Mouse (Mus musculus) hindbrain, embryonic 12.5 days (tissue): Measurements from ENCODE around the gene Hist1h2an. TPM values are rescaled to one million over a fixed set of nuclear protein-coding genes. Genes with fewer than 3 reads are reported as not detected.
A peak's percentile ranks its signal among the peaks of the same experiment; 100 is the strongest.
"Not testable (repeated sequence)": the region's sequence is repeated elsewhere in the genome, so short reads cannot be mapped to it uniquely, and the experiment has no call there.

Experiments used
- ATAC-seq: fragments of 200-750 bp; cut with Nextera tagmentation; 2 replicates; pipeline ENCODE4 v1.8.0; 2017; ENCODE audit warnings: moderate TSS enrichment; ENCODE audit not compliant: low FRiP score
- H3K27ac ChIP-seq: fragments of 300-500 bp; sonication (generic); 2 replicates; pipeline ENCODE4 v1.5.1; 2016; ENCODE audit warnings: mild to moderate bottlenecking
- H3K27me3 ChIP-seq: fragments of 300-500 bp; sonication (generic); 2 replicates; pipeline ENCODE4 v1.6.1; 2016; ENCODE audit warnings: mild to moderate bottlenecking
- H3K36me3 ChIP-seq: fragments of 300-500 bp; sonication (generic); 2 replicates; pipeline ENCODE4 v1.6.1; 2016; ENCODE audit warnings: mild to moderate bottlenecking
- H3K4me1 ChIP-seq: fragments of 300-500 bp; sonication (generic); 2 replicates; pipeline ENCODE4 v1.6.1; 2016
- H3K4me2 ChIP-seq: fragments of 300-500 bp; sonication (generic); replicated peaks from 2 replicates; pipeline ENCODE4 v1.6.1; 2016; ENCODE audit warnings: mild to moderate bottlenecking
- H3K4me3 ChIP-seq: fragments of 300-500 bp; sonication (generic); 2 replicates; pipeline ENCODE4 v1.5.1; 2016; ENCODE audit warnings: mild to moderate bottlenecking
- H3K9ac ChIP-seq: fragments of 300-500 bp; sonication (generic); 2 replicates; pipeline ENCODE4 v1.6.1; 2016; ENCODE audit warnings: mild to moderate bottlenecking, moderate library complexity
- H3K9me3 ChIP-seq: fragments of 300-500 bp; sonication (generic); replicated peaks from 2 replicates; pipeline ENCODE4 v1.6.1; 2016; ENCODE audit warnings: mild to moderate bottlenecking
- WGBS: fragments of 180-500 bp; shearing (Covaris S2); methylation state at CpG from one replicate; pipeline ENCODE4 v1.1.7; 2016; 5-methylcytosine and 5-hydroxymethylcytosine counted together
- polyA plus RNA-seq: library from polyadenylated mRNA; unstranded; fragments of >200 nt; fragmentation: Nextera tagmentation; extraction: Ambion mirVana; gene quantifications from 2 replicates; pipeline ENCODE4 v1.2.1, GENCODE M21; 2016

Gene Hist1h2an
- polyA plus RNA-seq: 5.2 TPM in 1 of 2 replicates, not detected in the other

- ATAC-seq: peak; percentile 97
- WGBS: under 1% methylated on average over 44 of the region's 63 CpGs
Measured at GRCm38 (mm10) chr13:21786899-21787629, at the start of gene Hist1h2an, which contains the start of gene Hist1h2bp. TSS of gene Hist1h2an (minus strand) at chr13:21787218. TSS of gene Hist1h2bp (plus strand) at chr13:21787461.

DNA sequence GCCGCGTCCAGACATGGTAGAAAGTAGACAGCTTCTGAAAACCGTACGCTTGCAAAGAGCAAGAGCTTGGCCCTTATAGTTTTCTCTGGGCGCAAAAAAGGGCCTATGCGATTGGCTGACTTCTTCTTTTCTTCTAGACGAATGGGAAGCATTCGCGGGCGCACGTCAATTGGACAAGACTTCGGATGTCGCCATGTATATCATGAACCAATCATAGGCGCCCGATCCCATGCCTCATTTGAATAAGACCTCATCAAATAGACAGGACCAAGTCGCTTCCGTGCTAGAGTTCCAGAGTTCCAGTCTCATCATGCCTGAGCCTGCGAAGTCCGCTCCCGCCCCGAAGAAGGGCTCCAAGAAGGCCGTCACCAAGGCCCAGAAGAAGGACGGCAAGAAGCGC lies 46.4 kb upstream of the Hist1h2an start, which contains the start of the genes Hist1h2ap and Hist1h2br:
TSS of gene Hist1h2ap (minus strand) at position 47 of the 400 bp plus-strand sequence.
TSS of gene Hist1h2br (plus strand) at position 283 of the 400 bp plus-strand sequence.
- WGBS: no CpG with 5 or more reads among the region's 24 CpGs
- ATAC-seq: peak; percentile 97
- H3K27ac ChIP-seq: not testable (repeated sequence)

More at GRCm38 (mm10) chr13:21786899-21787629, at the start of gene Hist1h2an, which contains the start of gene Hist1h2bp:
- H3K9ac ChIP-seq: peak within 1 kb of the TSS; percentile 47
- H3K27ac ChIP-seq: peak within 1 kb of the TSS; percentile 82
- H3K9me3 ChIP-seq, H3K27me3 ChIP-seq, H3K36me3 ChIP-seq: not testable (repeated sequence)
- H3K4me1 ChIP-seq: peaks cover 31% of the 10 kb centered on the region
- peak within 1 kb of the TSS; percentile 33 for H3K4me3 ChIP-seq
- H3K4me2 ChIP-seq: peak within 1 kb of the TSS; percentile 59

GRCm38 (mm10) chr13:21831418-21832394 lies 44.7 kb upstream of the Hist1h2an start, which contains the start of gene Hist1h4n:
TSS of gene Hist1h4n (minus strand) at chr13:21832196.
- under 1% methylated on average over 29 of the region's 58 CpGs for WGBS
- peak within 1 kb of the TSS; percentile 37 for H3K4me2 ChIP-seq

More for the DNA sequence above, 46.4 kb upstream of the Hist1h2an start, which contains the start of the genes Hist1h2ap and Hist1h2br:
- not testable (repeated sequence) for H3K9ac ChIP-seq, H3K36me3 ChIP-seq, H3K27me3 ChIP-seq, H3K4me3 ChIP-seq, H3K4me2 ChIP-seq, H3K4me1 ChIP-seq, H3K9me3 ChIP-seq

DNA sequence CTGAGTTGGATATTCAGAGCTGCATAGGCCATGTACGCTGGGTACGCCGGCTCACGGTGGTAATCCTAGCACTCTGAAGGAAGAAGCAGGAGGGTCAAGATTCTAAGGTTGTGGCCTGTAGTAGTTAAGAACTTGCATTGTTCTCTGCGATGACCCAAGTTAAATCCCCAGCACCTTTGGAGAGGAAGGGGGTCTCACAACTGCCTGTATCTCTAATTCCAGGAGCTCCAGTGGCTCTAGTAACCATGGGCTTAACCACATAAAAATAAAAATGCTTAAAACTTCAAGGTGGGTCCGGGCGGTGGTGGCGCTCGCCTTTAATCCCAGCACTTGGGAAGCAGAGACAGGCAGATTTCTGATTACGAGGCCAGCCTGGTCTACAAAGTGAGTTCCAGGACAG lies 43.3 kb upstream of the Hist1h2an start:
- no peak for ATAC-seq
- H3K36me3 ChIP-seq: no peaks in the 10 kb centered on the region
- no peak overlapping the region for H3K4me2 ChIP-seq
- WGBS: 89% methylated on average over 10 of the region's 10 CpGs
- H3K4me1 ChIP-seq: no peaks in the 10 kb centered on the region
- no peak overlapping the region for H3K4me3 ChIP-seq
- no peaks in the 10 kb centered on the region for H3K27me3 ChIP-seq
- no peak overlapping the region for H3K27ac ChIP-seq
- no peaks in the 10 kb centered on the region for H3K9me3 ChIP-seq
- no peak overlapping the region for H3K9ac ChIP-seq

More at GRCm38 (mm10) chr13:21831418-21832394, 44.7 kb upstream of the Hist1h2an start, which contains the start of gene Hist1h4n:
- H3K36me3 ChIP-seq, H3K9me3 ChIP-seq, H3K27ac ChIP-seq, H3K9ac ChIP-seq, H3K4me3 ChIP-seq, H3K4me1 ChIP-seq, H3K27me3 ChIP-seq: not testable (repeated sequence)
- peak; percentile 83 for ATAC-seq

DNA sequence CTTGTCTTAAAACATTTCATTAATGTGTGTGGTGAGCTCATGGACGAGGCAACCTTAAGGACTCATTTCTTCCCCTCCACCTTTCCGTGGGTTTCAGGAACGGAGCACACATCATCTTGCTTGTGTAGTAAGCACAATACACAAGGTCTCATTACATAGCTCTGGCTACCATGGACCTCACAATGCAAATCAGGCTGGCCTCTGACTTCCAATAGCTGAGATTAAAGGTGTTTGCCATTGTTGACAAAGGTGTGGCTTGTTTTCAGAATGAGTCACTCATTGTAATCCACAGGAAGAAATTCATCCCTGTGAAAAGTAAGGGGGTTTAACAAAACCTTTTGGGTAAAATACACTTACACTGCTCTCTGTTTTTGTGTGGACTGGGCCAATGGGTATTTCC lies 41.5 kb upstream of the Hist1h2an start:
- Histone ChIP-seq H3K9ac (no peak overlapping the region), H3K36me3 (no peaks in the 10 kb centered on the region), H3K4me1 (no peaks in the 10 kb centered on the region), H3K4me2 (no peak overlapping the region), H3K27me3 (no peaks in the 10 kb centered on the region), H3K9me3 (no peaks in the 10 kb centered on the region), H3K27ac (no peak overlapping the region), H3K4me3 (no peak overlapping the region)
- 92% methylated on average over 3 of the region's 3 CpGs for WGBS
- no peak for ATAC-seq

DNA sequence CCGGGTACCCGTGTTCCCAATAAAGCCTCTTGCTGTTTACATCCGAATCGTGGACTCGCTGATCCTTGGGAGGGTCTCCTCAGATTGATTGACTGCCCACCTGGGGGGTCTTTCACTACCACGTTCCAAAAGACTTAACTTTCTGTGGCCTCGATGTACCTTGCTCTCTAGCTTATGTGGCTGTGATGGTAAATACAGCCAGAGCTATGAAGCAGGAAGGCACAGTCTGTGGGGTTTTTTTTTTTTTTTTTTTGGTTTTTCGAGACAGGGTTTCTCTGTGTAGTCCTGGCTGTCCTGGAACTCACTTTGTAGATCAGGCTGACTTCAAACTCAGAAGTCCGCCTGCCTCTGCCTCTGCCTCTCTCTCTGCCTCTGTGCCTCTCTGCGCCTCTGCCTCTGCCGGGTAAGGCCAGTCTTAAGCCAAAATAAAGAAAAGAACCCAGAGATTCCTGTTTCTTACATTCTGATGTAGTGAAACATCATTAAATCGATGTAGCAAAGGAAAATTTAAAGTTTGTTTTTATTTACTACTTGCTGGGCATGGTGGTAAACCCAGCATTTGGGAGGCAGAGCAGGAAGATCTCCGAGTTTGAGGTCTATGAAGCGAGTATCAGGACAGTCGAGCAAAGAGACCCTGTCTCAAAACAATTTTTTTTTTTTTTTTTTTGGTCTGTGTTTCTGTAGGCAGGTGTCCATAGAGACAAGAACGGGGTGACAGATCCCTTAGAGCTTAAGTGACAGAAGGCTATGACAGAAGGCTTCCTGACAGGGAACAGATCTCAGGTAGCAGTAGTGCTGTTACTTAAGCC lies 33.3 kb upstream of the Hist1h2an start:
- H3K4me2 ChIP-seq, ATAC-seq, H3K9me3 ChIP-seq, H3K36me3 ChIP-seq, H3K27ac ChIP-seq, H3K9ac ChIP-seq, H3K4me3 ChIP-seq, H3K4me1 ChIP-seq, H3K27me3 ChIP-seq: not testable (repeated sequence)
- 70% methylated on average over 6 of the region's 16 CpGs for WGBS

DNA sequence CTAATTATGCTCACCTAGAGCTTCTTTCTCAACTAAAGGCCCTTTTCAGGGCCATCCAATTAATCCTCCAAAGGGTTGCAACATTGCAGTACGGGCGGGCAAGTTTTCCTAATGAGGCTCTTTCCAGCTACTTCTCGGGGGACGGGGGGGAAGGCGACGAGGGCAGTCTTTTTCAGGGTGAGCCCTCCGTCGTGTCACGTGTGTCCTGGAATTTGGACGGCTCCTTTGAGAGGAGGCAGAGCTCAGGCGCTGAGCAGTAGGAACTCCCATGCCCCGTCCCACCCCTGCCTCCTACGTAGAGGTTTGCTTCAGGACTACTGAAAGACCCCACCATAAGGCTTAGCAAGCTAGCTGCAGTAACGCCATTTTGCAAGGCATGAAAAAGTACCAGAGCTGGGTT lies 25.1 kb upstream of the Hist1h2an start:
- not testable (repeated sequence) for H3K9ac ChIP-seq, H3K27ac ChIP-seq, H3K4me1 ChIP-seq, H3K27me3 ChIP-seq, H3K4me3 ChIP-seq, H3K36me3 ChIP-seq, H3K9me3 ChIP-seq
- ATAC-seq: peak; percentile 48; the same call in 1 of the 2 replicates
- WGBS: under 1% methylated on average over 14 of the region's 14 CpGs
- peak overlapping the region; percentile 38 for H3K4me2 ChIP-seq

GRCm38 (mm10) chr13:21811539-21811938 lies 24.5 kb upstream of the Hist1h2an start, which contains the start of gene Hist1h4m:
TSS of gene Hist1h4m (plus strand) at chr13:21811746.
- peak within 1 kb of the TSS; percentile 38 for H3K4me2 ChIP-seq
- WGBS: no CpG with 5 or more reads among the region's 24 CpGs
- H3K27ac ChIP-seq, H3K27me3 ChIP-seq, H3K9me3 ChIP-seq, H3K36me3 ChIP-seq, H3K4me3 ChIP-seq, H3K9ac ChIP-seq, H3K4me1 ChIP-seq: not testable (repeated sequence)
- ATAC-seq: peak; percentile 67

- H3K36me3 ChIP-seq, H3K4me3 ChIP-seq, H3K4me1 ChIP-seq, H3K9ac ChIP-seq, H3K27me3 ChIP-seq, H3K27ac ChIP-seq, H3K9me3 ChIP-seq, H3K4me2 ChIP-seq: not testable (repeated sequence)
- peak; percentile 33; the same call in 1 of the 2 replicates for ATAC-seq
- no CpG with 5 or more reads among the region's 8 CpGs for WGBS
Measured at GRCm38 (mm10) chr13:21811074-21811473, 24.1 kb upstream of the Hist1h2an start.

GRCm38 (mm10) chr13:21810073-21810472 lies 23.1 kb upstream of the Hist1h2an start, which contains the start of the genes Hist1h2bq and Hist1h2ao:
TSS of gene Hist1h2bq (minus strand) at chr13:21810197.
TSS of gene Hist1h2ao (plus strand) at chr13:21810465.
- H3K9me3 ChIP-seq, H3K4me3 ChIP-seq, H3K4me1 ChIP-seq, H3K27ac ChIP-seq, H3K9ac ChIP-seq, H3K27me3 ChIP-seq, H3K4me2 ChIP-seq, H3K36me3 ChIP-seq: not testable (repeated sequence)
- WGBS: no CpG with 5 or more reads among the region's 23 CpGs
- ATAC-seq: peak; percentile 99

GRCm38 (mm10) chr13:21803058-21803457 lies 16.0 kb upstream of the Hist1h2an start:
- not testable (repeated sequence) for H3K9me3 ChIP-seq, H3K4me1 ChIP-seq, H3K36me3 ChIP-seq, H3K9ac ChIP-seq, H3K4me3 ChIP-seq, H3K27ac ChIP-seq, H3K4me2 ChIP-seq, H3K27me3 ChIP-seq
- ATAC-seq: peak; percentile 80
- no CpG with 5 or more reads among the region's 4 CpGs for WGBS
